In the genomic region with DNA sequence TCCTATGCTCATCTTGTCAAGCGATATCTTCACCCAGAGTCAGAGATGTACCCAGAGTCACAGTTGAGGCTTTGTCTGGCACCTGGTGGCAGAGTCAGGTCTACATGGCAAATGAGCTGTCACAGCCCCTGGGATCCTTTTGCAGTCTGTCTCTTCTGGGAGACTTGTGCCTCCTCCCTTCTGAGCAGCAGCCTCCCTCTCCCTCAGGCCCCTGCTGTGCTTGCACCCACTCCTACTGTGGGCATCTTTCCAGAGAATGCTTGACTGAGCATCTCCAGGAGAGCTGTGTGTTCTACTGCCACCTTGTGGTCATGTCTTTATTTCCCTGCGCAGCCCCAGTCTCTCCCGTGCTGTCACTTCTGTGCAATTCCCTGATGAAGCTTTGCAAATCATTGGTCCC, we compare ENCODE assay signal across 7 mouse cellular contexts.
DNase-seq lines count a peak whose midpoint lies in the region; ATAC-seq lines count a peak whose summit lies in the region.

No protein-coding gene starts in this region.

- peak; percentile 86 for ATAC-seq in forebrain, embryonic 13.5 days
- ATAC-seq in hindbrain, embryonic 13.5 days (ENCODE audit: low FRiP score): peak; percentile 66

- H3K9me3 ChIP-seq in forebrain, embryonic 13.5 days (replicated peaks): no peaks in the 10 kb centered on the region
- H3K9me3 ChIP-seq in hindbrain, embryonic 13.5 days: no peaks in the 10 kb centered on the region

- peak; percentile 5 for DNase-seq in MN1 (ENCODE audit: low spot score)
- peak; percentile 69 for DNase-seq in brain, embryonic 18.5 days (ENCODE audit: low read depth, low spot score)
- peak; percentile 80 to 85 for DNase-seq in layer of hippocampus, postnatal 10 days (ENCODE audit: low spot score in 2 of 2)
- peak; percentile 26 for DNase-seq in lung, postnatal 25 days (ENCODE audit: low spot score)
- DNase-seq in right cerebral cortex, postnatal 14 days: peak; percentile 82

- H3K4me1 ChIP-seq in forebrain, embryonic 13.5 days: peaks cover 19% of the 10 kb centered on the region
- peaks cover 25% of the 10 kb centered on the region for H3K4me1 ChIP-seq in hindbrain, embryonic 13.5 days (replicated peaks)

- peak overlapping the region; percentile 48; the same call in 1 of the 2 replicates for H3K27ac ChIP-seq in forebrain, embryonic 13.5 days
- H3K27ac ChIP-seq in hindbrain, embryonic 13.5 days: peak overlapping the region; percentile 61; the same call in 1 of the 2 replicates

- H3K4me3 ChIP-seq in forebrain, embryonic 13.5 days: no peak overlapping the region
- H3K4me3 ChIP-seq in hindbrain, embryonic 13.5 days: no peak overlapping the region

- no peaks in the 10 kb centered on the region for H3K36me3 ChIP-seq in forebrain, embryonic 13.5 days (ENCODE audit: poor library complexity, severe bottlenecking)
- no peaks in the 10 kb centered on the region for H3K36me3 ChIP-seq in hindbrain, embryonic 13.5 days

- H3K4me2 ChIP-seq in forebrain, embryonic 13.5 days: no peak overlapping the region
- no peak overlapping the region for H3K4me2 ChIP-seq in hindbrain, embryonic 13.5 days

- no peaks in the 10 kb centered on the region for H3K27me3 ChIP-seq in forebrain, embryonic 13.5 days
- H3K27me3 ChIP-seq in hindbrain, embryonic 13.5 days: no peaks in the 10 kb centered on the region

- no peak overlapping the region for H3K9ac ChIP-seq in forebrain, embryonic 13.5 days
- H3K9ac ChIP-seq in hindbrain, embryonic 13.5 days: no peak overlapping the region

- WGBS in forebrain, embryonic 13.5 days: 17% methylated on average over 3 of the region's 3 CpGs
- 25% methylated on average over 3 of the region's 3 CpGs for WGBS in hindbrain, embryonic 13.5 days

Comparison
In these comparisons a context has a peak if more than half of its experiments do, and no peak if none do; other contexts are left out.
1. DNase-seq: peak in every context shown above with its lines; median percentile 82 in layer of hippocampus, postnatal 10 days; 82 in right cerebral cortex, postnatal 14 days; 69 in brain, embryonic 18.5 days; 26 in lung, postnatal 25 days; 5 in MN1.